Mouse (Mus musculus) heart, embryonic 13.5 days (tissue): ENCODE data around the gene Gm9887. TPM values are rescaled to one million over a fixed set of nuclear protein-coding genes. Genes with fewer than 3 reads are reported as not detected.
"Not testable (repeated sequence)": the region's sequence is repeated elsewhere in the genome, so short reads cannot be mapped to it uniquely, and the experiment has no call there.

ENCODE experiments used
- ATAC-seq: fragments of 200-750 bp; cut with Nextera tagmentation; 2 replicates; pipeline ENCODE4 v1.8.0; 2017; ENCODE audit warnings: moderate TSS enrichment; ENCODE audit not compliant: insufficient number of reproducible peaks, low FRiP score, low TSS enrichment; ENCODE audit errors: extremely low read depth
- H3K27ac ChIP-seq: fragments of 300-500 bp; sonication (generic); replicated peaks from 2 replicates; pipeline ENCODE4 v1.5.1; 2015; ENCODE audit warnings: moderate library complexity, mild to moderate bottlenecking, inconsistent platforms
- H3K27me3 ChIP-seq: fragments of 300-500 bp; sonication (generic); replicated peaks from 2 replicates; pipeline ENCODE4 v1.6.1; 2015; ENCODE audit warnings: mild to moderate bottlenecking, inconsistent platforms
- H3K36me3 ChIP-seq: fragments of 300-500 bp; sonication (generic); 2 replicates; pipeline ENCODE4 v1.6.1; 2015; ENCODE audit warnings: mild to moderate bottlenecking, inconsistent platforms
- H3K4me1 ChIP-seq: fragments of 300-500 bp; sonication (generic); 2 replicates; pipeline ENCODE4 v1.6.1; 2015; ENCODE audit warnings: inconsistent platforms
- H3K4me2 ChIP-seq: fragments of 300-500 bp; sonication (generic); 2 replicates; pipeline ENCODE4 v1.6.1; 2015; ENCODE audit warnings: inconsistent platforms, mild to moderate bottlenecking, moderate library complexity
- H3K4me3 ChIP-seq: fragments of 300-500 bp; sonication (generic); 2 replicates; pipeline ENCODE4 v1.5.1; 2015; ENCODE audit warnings: moderate library complexity, mild to moderate bottlenecking, inconsistent platforms
- H3K9ac ChIP-seq: fragments of 300-500 bp; sonication (generic); 2 replicates; pipeline ENCODE4 v1.6.1; 2015; ENCODE audit warnings: inconsistent platforms, mild to moderate bottlenecking, moderate library complexity
- H3K9me3 ChIP-seq: fragments of 300-500 bp; sonication (generic); 2 replicates; pipeline ENCODE4 v1.6.1; 2016; ENCODE audit warnings: inconsistent platforms
- WGBS: fragments of 180-500 bp; shearing (Covaris S2); methylation state at CpG from one replicate; pipeline ENCODE4 v1.1.7; 2015; ENCODE audit warnings: mixed read lengths; 5-methylcytosine and 5-hydroxymethylcytosine counted together
- polyA plus RNA-seq: library from polyadenylated mRNA; unstranded; fragments of >200 nt; fragmentation: Nextera tagmentation; extraction: Ambion mirVana; gene quantifications from 2 replicates; pipeline ENCODE4 v1.2.1, GENCODE M21; 2015

The Gm9887 gene
- polyA plus RNA-seq, 1 experiment from 2014 or later, result 0.94 TPM

DNA sequence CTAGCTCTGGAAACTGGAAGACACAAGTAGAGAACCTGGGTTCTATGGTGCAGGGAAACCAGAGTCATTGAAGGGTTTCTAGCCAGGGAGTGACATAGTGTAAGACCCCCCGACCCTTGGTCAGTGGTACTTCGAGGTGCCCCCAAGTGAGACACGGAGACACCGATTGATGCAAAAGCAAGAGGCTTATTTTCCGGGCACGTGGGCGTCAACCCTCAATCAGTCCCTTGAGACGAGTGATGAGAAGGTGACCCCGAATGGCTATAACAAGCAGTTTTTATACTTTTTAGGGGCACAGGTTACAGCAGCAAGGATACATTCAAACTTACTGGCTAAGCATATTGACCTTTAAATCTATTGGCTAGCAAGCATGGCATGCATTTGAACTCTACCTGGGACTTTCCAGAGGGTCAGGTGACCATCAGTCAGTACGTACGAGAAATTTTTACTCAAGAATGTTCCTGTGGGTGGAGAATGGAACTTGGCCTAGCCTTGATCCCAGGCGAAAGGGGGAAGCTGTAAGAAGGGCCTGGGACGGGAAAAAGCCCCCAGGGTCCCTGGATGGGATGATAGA lies 30.4 kb upstream of the Gm9887 start:
- Histone ChIP-seq H3K4me3 (no peak overlapping the region), H3K9ac (no peak overlapping the region), H3K4me1 (peaks cover 3% of the 10 kb centered on the region; the same call in 1 of the 2 replicates), H3K9me3 (no peaks in the 10 kb centered on the region), H3K27ac (no peak overlapping the region), H3K27me3 (no peaks in the 10 kb centered on the region), H3K36me3 (no peaks in the 10 kb centered on the region), H3K4me2 (no peak overlapping the region)
- no peak for ATAC-seq
- WGBS, result 83% methylated on average over 13 of the region's 13 CpGs

DNA sequence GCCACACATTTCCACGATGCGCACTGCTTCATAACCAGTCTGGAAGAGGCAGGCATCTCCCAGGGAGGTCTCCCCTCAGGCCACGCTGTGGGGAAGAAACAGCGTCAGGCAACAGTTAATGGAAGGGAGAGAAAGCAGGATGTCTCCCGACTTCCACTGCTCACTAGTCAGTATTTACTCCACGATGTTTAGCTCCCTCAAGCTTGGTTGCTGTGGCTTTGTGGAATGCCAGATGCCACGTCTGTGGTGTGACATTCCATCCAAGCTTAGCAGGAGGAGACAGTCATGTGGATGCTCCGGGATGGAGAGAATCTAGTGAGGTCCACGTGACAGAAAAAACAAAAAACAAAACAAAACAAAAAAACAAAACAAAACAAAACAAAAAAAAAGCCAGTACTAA lies 29.8 kb upstream of the Gm9887 start:
- no peak overlapping the region for H3K27ac ChIP-seq
- peaks cover 3% of the 10 kb centered on the region; the same call in 1 of the 2 replicates for H3K4me1 ChIP-seq
- H3K36me3 ChIP-seq, result no peaks in the 10 kb centered on the region
- H3K9me3 ChIP-seq, result no peaks in the 10 kb centered on the region
- H3K4me2 ChIP-seq, result no peak overlapping the region
- WGBS, result 43% methylated on average over 9 of the region's 9 CpGs
- no peak overlapping the region for H3K4me3 ChIP-seq
- no peak for ATAC-seq
- no peaks in the 10 kb centered on the region for H3K27me3 ChIP-seq
- 0 out of 2 replicates have a peak overlapping the region, but pooled peaks have one; percentile 13 for H3K9ac ChIP-seq

DNA sequence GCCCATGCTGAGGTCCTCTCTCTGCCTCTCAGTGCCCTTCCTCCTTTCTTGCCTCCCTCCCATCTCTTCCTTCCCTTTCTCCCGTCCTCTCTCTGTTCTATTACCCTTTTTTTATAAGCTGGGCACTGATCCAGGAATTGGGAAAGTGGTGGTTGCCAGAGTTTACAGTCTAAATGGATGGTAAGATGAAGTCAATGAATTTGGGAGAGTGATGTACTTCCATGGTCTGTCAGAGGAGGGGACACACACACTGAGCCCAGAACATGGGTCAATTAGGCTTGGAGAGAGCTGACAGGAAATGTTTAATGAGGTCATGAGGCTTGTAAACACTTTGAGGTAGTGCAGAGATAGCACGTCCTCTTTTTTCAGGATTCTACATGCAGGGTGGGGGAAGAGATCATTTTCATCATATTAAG lies 28.6 kb upstream of the Gm9887 start:
- H3K27ac ChIP-seq, result no peak overlapping the region
- ATAC-seq, result no peak
- H3K4me1 ChIP-seq, result peaks cover 3% of the 10 kb centered on the region; the same call in 1 of the 2 replicates
- no peak overlapping the region for H3K4me2 ChIP-seq
- H3K4me3 ChIP-seq, result no peak overlapping the region
- no peak overlapping the region for H3K9ac ChIP-seq
- H3K27me3 ChIP-seq, result no peaks in the 10 kb centered on the region
- H3K9me3 ChIP-seq, result no peaks in the 10 kb centered on the region
- 31% methylated on average over 2 of the region's 2 CpGs for WGBS
- no peaks in the 10 kb centered on the region for H3K36me3 ChIP-seq

DNA sequence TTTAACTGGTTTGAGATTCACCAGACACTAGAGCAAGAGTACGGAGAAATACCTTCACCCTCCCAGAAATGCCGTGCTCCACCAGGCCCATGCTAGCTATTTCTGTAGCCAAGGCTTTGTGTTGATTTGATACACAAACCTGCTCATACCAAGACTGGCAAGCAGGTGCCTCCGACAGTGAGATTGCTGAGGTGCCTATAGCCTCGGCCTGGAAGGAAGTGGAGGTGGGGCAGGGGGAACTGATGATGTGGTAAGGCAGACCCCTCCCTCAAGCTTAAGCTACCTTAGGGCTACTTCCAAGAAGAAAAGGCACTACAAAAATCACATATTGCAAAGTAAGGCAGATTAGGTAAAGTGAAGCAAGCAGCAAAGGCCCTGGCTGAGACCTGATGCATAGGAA lies 28.1 kb upstream of the Gm9887 start:
- Histone ChIP-seq H3K36me3 (no peaks in the 10 kb centered on the region), H3K4me3 (no peak overlapping the region), H3K4me1 (peaks cover 3% of the 10 kb centered on the region; the same call in 1 of the 2 replicates), H3K9ac (no peak overlapping the region), H3K4me2 (no peak overlapping the region), H3K27me3 (no peaks in the 10 kb centered on the region), H3K9me3 (no peaks in the 10 kb centered on the region), H3K27ac (no peak overlapping the region)
- WGBS, result 65% methylated on average over 4 of the region's 4 CpGs
- no peak for ATAC-seq

DNA sequence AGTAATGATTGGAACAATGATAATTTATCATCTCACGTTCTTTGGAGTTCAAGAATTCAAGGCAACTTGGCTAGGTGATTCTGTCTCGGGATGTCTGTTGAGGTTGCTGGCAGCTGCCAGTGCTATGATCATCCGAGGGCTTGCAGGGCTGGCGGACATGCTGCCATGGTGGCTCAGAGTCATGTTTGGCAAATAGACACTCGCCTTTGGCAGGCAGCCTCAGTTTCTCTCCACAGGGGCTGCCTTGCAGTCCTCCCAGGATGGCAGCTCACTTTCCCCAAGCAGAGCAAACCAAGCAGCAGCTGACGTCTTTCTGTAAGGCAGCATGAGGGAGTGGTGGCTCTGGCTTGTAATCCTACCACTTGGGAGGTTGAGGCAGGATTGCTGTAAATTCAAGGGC lies 22.2 kb upstream of the Gm9887 start:
- Histone ChIP-seq H3K4me1 (peaks cover 6% of the 10 kb centered on the region; the same call in 1 of the 2 replicates), H3K27me3 (no peaks in the 10 kb centered on the region), H3K9ac (no peak overlapping the region), H3K27ac (no peak overlapping the region), H3K4me3 (no peak overlapping the region), H3K9me3 (no peaks in the 10 kb centered on the region), H3K36me3 (no peaks in the 10 kb centered on the region), H3K4me2 (no peak overlapping the region)
- WGBS, result 76% methylated on average over 6 of the region's 6 CpGs
- no peak for ATAC-seq

DNA sequence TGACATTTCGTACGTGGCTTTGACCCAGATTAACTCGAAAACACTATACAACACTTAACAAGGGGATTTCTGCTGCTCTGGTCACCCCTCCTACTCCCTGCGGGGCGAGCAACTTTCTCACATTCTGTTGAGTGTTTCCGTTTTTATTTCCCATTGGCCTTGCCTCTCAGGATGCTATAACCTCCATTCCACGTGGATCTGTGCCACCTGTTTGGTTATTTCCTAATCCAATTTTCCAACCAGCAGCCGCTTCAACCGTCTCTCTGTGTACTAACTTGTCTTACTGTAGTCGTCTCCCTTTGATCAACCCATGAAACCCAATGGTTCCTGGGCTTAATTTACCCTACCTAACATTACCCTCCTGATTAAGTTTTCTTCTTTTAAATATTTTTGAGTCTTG lies 20.8 kb upstream of the Gm9887 start:
- Histone ChIP-seq H3K4me3 (no peak overlapping the region), H3K4me1 (peaks cover 11% of the 10 kb centered on the region; the same call in 1 of the 2 replicates), H3K36me3 (no peaks in the 10 kb centered on the region), H3K9ac (no peak overlapping the region), H3K27me3 (no peaks in the 10 kb centered on the region), H3K4me2 (no peak overlapping the region), H3K27ac (no peak overlapping the region), H3K9me3 (no peaks in the 10 kb centered on the region)
- WGBS, result 72% methylated on average over 10 of the region's 10 CpGs
- ATAC-seq, result no peak

DNA sequence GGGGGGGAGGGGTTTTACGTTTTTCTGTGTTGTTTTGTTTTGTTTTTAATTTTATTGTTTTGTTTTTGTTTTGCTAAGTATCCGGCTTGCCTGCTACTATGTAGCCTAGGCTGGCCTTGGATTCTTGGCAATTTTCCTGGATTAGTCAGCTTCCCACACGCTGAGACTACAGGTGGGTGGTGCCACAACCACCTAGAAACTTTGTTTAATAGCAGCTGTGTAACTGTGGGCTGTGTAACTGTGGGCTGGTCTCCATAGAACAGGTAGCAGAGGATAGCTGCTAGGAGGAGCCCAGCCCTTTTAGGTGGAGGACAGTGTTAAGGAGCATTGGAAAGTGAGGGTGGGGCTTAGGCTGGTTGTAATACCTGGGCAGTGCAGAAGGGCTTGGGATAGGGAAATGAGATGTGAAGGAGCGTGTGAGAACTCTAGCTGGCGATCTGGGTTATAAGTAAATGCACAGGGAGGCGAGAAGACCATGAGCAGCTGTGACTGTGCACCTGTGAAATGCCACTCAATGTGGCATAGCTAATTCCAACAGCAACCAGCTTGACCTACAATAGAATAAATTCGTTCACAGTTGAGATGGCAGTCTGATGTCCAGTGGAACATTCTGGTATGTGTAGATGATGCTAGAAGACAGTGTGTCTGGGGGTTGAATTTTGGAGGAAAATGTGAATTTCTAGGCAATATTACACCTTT lies 17.9 kb upstream of the Gm9887 start:
- no peak overlapping the region for H3K27ac ChIP-seq
- no peak for ATAC-seq
- no peak overlapping the region for H3K9ac ChIP-seq
- H3K4me2 ChIP-seq, result no peak overlapping the region
- H3K4me3 ChIP-seq, result no peak overlapping the region
- H3K4me1 ChIP-seq, result peaks cover 11% of the 10 kb centered on the region; the same call in 1 of the 2 replicates
- H3K27me3 ChIP-seq, result no peaks in the 10 kb centered on the region
- WGBS, result 80% methylated on average over 7 of the region's 7 CpGs
- H3K9me3 ChIP-seq, result no peaks in the 10 kb centered on the region
- no peaks in the 10 kb centered on the region for H3K36me3 ChIP-seq

DNA sequence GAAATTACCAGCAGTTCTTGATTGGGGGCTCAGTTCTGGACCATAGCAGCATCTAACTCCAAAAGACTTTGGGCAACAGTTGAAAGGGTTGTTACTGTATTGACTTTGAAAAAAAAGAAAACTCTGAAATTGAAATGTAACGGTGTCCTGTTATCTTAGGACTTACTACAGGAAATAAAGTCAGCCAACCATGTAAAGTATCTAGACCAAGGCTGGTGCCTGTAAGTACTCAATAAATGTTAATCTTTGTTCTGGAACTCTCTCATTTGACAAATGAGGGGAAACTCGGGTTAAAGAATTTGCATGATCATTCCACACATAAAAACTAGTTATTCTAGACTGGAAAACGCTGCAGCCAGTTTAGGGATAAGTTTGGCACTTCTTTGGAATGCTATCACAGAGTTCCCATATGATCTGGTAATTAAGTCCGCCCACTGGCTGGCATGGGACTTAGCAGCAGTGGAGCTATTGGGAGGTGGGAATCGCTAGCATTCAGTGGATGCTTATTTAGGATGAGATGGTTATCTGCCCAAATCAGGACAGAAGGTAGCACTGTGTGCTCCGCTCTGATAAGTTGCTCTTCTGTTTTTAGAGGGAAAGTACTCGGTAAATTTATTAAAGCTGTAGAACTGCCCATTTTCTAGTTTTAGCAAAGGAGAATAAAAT lies 17.1 kb upstream of the Gm9887 start:
- no peak overlapping the region for H3K9ac ChIP-seq
- peaks cover 11% of the 10 kb centered on the region; the same call in 1 of the 2 replicates for H3K4me1 ChIP-seq
- H3K4me2 ChIP-seq, result no peak overlapping the region
- H3K4me3 ChIP-seq, result no peak overlapping the region
- WGBS, result 55% methylated on average over 7 of the region's 7 CpGs
- no peak overlapping the region for H3K27ac ChIP-seq
- no peaks in the 10 kb centered on the region for H3K9me3 ChIP-seq
- no peaks in the 10 kb centered on the region for H3K36me3 ChIP-seq
- H3K27me3 ChIP-seq, result no peaks in the 10 kb centered on the region
- ATAC-seq, result no peak

DNA sequence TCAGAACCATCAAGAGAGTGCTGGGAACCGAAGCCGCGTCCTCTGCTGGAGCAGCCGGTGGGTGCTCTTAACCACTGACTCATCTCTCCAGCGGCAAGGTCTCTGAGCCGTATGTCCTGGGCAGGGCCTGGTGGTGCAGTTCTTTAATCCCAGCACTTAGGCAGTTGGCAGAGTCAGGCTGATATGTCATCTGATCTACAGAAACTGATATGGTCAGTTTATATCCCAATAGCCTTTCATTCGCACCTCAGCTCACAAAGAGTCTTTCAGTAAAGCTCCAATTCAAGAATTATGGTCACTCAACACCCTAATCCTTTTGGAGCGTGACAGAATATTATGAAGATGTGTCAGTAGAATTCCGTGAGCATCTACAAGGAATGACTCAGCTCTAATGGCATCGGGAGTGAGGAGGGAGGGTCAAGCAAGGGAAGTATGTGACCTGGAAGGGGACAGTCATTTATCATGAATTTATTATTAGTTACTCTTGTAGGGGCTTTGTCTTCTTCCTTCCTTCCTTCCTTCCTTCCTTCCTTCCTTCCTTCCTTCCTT lies 16.1 kb upstream of the Gm9887 start:
- Histone ChIP-seq H3K27me3 (no peaks in the 10 kb centered on the region), H3K9ac (no peak overlapping the region), H3K27ac (no peak overlapping the region), H3K9me3 (no peaks in the 10 kb centered on the region), H3K4me1 (peaks cover 11% of the 10 kb centered on the region), H3K4me3 (no peak overlapping the region), H3K4me2 (no peak overlapping the region), H3K36me3 (no peaks in the 10 kb centered on the region)
- ATAC-seq, result no peak
- WGBS, result 90% methylated on average over 10 of the region's 10 CpGs

DNA sequence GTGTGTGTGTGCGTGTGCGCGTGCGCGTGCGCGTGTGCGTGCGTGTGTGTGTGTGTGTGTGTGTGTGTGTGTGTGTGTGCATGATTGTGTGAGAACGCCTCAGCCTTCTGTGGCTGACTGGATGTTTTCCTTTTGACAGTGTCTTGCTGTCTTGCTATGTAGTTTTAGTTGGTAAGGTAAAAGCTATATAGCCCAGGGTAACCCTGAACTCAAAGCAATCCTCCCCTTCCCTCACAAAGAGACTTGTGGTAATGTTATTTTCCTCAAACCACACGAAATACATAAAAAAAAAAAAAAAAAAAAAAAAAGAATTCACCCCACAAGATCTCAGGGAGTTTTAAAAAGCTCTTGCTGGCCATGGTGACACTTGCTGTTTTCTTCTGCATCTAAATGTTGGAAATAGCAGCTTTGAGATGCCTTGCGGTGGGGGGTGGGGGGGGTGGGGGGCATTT lies 14.0 kb upstream of the Gm9887 start:
- ATAC-seq, H3K4me3 ChIP-seq, H3K36me3 ChIP-seq, H3K27me3 ChIP-seq, H3K27ac ChIP-seq, H3K9me3 ChIP-seq, H3K4me2 ChIP-seq, H3K9ac ChIP-seq: not testable (repeated sequence)
- WGBS, result 68% methylated on average over 5 of the region's 12 CpGs
- H3K4me1 ChIP-seq, result peaks cover 15% of the 10 kb centered on the region

DNA sequence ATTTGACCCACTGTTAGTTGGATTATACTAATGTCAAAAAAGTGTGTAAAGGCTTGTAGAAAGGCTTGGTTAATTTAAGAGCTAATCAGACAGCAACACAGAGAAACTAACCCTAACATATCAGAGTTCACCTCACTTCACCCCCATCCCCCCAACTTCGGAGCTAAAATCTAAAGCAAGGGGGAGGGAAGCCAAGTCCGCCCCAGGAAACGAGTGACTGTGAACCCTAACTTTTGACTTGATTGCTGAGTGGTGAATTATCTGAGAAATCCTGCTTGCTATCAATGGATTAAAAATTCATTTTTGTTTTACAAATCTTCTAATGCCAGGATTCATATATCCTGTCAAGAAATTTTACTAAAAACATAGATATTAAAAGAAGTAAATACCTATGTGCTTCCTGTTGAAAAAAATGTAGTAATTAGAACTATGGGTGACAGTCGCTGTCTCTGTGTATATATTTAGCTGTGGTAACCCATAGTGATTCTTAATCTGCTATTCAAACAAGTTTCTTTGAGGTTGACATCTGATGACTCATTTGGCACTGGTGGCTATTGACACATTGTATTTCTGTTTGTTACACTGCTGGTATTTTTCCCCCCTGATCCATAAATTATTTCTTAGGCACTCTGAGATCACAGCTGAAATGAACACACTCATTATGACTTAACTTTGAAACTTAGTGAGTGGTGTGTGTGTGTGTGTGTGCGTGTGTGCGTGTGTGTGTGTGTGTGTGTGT lies 13.5 kb upstream of the Gm9887 start:
- 70% methylated on average over 6 of the region's 6 CpGs for WGBS
- H3K27me3 ChIP-seq, result no peaks in the 10 kb centered on the region
- H3K4me1 ChIP-seq, result peaks cover 14% of the 10 kb centered on the region
- no peaks in the 10 kb centered on the region for H3K9me3 ChIP-seq
- H3K9ac ChIP-seq, result no peak overlapping the region
- no peak overlapping the region for H3K4me3 ChIP-seq
- no peak overlapping the region for H3K27ac ChIP-seq
- no peak for ATAC-seq
- H3K4me2 ChIP-seq, result no peak overlapping the region
- no peaks in the 10 kb centered on the region for H3K36me3 ChIP-seq
